Mouse (Mus musculus) CH12.LX (cell line): ENCODE results near the gene Ndufaf7.

Source experiments
- NELFE ChIP-seq: IDR thresholded peaks from 2 replicates; pipeline ENCODE4 v1.6.1; 2011; ENCODE audit warnings: low read depth, low read length, improper control_type of control experiment
- POLR2AphosphoS2 ChIP-seq: IDR thresholded peaks from 2 replicates; pipeline ENCODE4 v1.6.1; 2011; ENCODE audit warnings: low read depth, low read length, improper control_type of control experiment

DNA sequence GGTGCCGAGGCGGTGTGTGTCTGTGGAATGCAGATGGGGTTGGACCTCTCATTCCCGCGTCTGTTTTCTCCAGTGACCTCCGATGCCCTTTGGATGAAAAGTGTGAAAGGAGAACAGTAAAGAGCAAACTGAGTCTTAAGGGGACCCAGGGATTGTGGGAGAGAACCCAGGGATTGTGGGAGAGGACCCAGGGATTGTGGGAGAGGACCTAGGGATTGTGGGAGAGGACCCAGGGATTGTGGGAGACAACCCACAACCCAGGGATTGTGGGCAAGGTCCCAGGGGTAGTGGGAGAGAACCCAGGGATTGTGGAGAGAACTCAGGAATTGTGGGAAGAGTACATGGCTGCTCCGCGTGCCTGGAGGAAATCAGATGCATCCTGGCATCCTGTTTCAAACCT, 41.9 kb upstream of the Ndufaf7 start:
- TF ChIP-seq NELFE (no peak), POLR2AphosphoS2 (no peak)
